Mouse (Mus musculus) lung, postnatal 14 days (tissue): ENCODE data around the gene Card19.

ENCODE experiments used
- DNase-seq: peaks from one replicate; pipeline ENCODE4 v3.0.0; 2021

Card19 gene

GRCm38 (mm10) chr13:49215504-49216219, at the start of gene Card19:
Card19 (minus strand) TSS chr13:49216037.
- DNase-seq: peak; percentile 99

DNA sequence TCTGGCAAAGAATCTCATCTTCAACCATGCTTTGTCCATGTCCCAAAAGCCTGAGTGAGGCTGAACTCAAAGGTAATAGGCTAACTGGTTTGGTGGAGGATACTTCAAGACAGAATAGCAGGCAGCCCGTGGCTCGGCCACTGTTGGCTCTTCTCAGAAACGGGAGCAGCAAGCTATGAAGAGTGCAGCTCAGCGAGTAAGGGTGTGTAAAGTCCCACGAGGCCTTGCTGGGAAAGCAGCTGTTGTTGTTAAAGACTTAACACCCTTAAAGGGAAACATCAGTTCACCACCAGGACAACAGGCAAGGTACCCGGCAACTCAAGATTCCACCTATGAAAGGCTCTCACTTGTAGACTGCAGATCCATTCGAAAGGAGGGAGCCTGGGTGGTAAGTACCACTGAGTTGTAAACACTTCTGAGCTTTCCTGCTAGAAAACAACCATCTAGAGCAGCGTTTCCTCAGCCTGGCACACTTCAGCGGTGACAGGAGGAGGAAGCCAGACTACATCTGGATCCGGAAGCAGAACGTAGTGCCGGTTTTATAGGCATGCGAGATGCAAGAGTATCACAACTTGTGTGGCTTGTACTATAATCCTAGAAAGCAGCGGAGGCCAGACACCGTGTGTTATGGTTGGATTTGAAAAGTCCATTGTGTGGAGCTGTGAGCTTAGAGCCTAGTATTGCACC, 44.3 kb upstream of the Card19 start:
- DNase-seq: no peak

DNA sequence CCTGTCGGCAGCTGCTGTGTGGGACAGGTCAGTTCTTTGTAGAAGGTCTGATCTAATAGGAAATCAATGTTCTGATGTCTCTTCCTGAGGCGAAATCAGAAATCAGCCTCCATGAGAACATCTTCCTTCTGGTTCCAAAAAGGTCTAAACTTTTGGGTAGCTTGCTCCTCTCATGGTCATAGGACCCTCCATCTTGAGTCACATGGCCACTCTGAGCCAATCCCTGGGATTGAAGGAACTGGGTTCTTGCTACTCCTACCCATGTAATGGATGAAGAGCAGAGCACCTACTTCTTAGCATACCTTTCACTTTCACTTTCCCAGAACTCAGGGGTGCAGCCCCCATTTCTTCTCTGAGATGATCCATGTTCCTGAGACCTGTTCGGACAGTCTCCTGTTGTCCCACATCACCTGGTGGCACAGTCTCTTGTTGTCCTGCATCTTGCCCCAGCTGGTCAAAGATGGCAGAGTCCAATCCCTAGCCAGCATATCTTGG, 42.0 kb upstream of the Card19 start:
- no peak for DNase-seq

GRCm38 (mm10) chr13:49252746-49253145, 36.9 kb upstream of the Card19 start:
- no peak for DNase-seq

- DNase-seq: no peak
These were observed 36.3 kb upstream of the Card19 start for GRCm38 (mm10) chr13:49252113-49252512.

DNA sequence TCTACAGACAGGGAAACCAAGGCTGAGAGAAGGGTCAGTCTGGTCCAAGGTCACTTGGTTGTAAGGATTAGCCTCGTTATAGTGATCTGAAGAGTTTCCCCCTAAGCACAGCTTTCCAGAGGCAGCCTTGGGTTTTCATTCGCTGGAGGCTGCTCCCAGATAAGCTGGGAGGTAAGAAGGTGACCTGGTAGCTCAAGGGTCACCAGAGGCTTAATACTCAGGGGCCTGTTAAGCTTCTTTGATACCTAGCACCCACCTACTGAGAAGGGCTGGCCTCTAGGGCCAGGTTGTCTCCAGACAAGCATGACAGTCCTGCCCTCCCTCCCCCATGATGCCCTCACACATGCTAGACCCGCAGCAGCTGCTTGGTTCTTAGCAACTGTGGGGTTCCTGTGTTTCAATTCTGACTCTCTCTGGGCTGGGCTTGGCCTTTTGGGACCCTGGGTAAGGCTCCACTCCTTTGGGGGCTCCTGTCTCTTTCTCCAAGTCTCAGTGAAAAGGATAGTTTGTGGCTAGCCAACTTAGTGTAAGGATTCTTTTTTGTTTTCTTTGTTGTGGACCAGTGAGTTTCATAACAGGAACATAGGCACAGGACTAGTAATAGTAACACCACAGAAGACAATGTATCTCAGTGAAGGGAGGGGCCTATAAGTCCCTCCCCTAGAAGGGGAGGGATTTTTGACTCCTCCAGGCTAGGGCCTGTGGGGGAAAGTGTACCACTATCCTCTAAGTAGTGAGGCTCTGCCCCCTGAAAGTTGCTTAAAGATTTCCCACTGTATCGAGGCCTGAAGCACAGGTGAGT, 35.1 kb upstream of the Card19 start:
- no peak for DNase-seq

GRCm38 (mm10) chr13:49249634-49250033, 33.8 kb upstream of the Card19 start:
- DNase-seq: no peak

GRCm38 (mm10) chr13:49248923-49249322, 33.1 kb upstream of the Card19 start:
- DNase-seq: no peak

- DNase-seq: no peak
These were observed 32.6 kb upstream of the Card19 start, which contains the start of gene Susd3 for GRCm38 (mm10) chr13:49248467-49248862. Susd3 (minus strand) TSS chr13:49248706.

DNA sequence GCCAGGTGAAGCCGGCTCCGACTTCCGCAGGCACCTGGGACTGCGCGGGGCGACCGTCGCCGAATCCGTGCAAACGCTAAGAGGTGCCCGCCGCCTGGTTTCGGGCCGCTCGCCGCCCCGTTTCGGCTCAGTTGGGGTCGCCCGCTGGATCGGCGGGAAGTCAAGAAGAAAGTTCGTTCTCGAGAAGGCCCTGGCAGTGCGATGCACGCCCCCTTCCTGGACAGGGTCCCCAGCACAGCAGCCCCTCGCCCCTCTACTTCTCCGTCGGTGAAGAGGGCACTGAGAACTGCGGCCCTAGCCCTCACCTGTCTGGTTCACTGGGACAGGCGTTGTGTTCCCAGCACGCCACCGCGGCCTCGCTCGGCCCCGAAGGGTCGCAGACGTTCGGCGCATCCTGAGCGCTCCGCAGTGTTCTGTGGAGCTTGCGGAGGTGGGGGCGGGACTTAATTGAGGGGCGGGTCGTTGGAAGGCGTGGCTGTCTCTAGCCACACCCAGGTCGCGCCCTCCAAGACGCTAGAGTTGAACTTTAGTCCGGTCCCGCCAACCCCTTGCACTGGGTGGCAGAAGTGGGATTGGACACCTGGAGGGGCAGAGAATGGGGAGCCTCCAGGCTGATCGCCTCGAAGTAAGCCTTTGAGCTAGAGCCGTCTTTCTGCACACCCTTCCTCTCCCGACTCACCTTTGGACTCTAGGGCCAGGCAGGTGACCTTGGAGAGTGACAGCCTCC, 32.1 kb upstream of the Card19 start:
- peak; percentile 20 for DNase-seq

- no peak for DNase-seq
These were observed 31.4 kb upstream of the Card19 start for GRCm38 (mm10) chr13:49247232-49247739.

GRCm38 (mm10) chr13:49246626-49247025, 30.8 kb upstream of the Card19 start:
- no peak for DNase-seq

- no peak for DNase-seq
These were observed 30.2 kb upstream of the Card19 start for GRCm38 (mm10) chr13:49246011-49246410.

GRCm38 (mm10) chr13:49245251-49245650, 29.4 kb upstream of the Card19 start:
- DNase-seq: no peak

- no peak for DNase-seq
These were observed 27.7 kb upstream of the Card19 start for GRCm38 (mm10) chr13:49243492-49243891.

GRCm38 (mm10) chr13:49242321-49243065, 26.7 kb upstream of the Card19 start:
- peak; percentile 46 for DNase-seq

GRCm38 (mm10) chr13:49238737-49239136, 22.9 kb upstream of the Card19 start:
- DNase-seq: no peak

- DNase-seq: no peak
These were observed 21.8 kb upstream of the Card19 start for GRCm38 (mm10) chr13:49237617-49238016.

- no peak for DNase-seq
These were observed 18.9 kb upstream of the Card19 start for GRCm38 (mm10) chr13:49234711-49235110.

DNA sequence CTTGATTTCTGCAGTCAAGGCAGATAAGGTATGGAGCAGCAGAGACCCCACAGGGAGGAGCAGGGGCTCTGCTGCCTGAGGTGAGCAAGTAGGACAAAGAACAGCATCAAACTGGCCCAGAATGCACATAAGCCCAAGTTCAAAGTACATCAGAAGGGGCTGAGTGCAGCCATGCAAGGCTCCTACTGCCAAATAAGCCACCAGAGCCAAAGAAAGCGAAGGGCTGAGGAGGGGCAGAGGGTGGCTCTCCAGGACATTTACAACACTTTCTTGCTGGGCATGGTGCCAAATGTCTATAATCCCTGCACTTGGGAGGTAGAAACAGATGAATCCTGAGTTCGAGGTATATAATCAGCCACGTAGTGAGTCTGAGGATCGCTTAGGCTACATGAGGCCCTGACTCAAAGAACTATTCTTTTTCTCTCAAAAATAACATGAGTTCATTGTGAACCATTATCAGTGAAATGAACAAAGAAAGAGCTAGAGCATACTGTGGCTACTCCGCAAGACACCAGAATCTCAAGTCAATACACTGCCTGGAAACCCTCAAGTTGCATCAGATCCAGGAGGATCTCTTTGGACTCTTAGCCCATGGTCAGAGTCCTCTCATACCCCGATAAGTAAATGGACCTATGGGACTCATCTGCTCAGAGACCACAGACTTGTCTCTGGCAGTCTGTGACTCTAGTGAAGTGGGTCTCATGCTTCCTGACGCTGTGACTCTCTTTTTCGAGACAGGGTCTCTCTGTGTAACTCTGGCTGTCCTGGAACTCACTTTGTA, 18.1 kb upstream of the Card19 start:
- no peak for DNase-seq

DNA sequence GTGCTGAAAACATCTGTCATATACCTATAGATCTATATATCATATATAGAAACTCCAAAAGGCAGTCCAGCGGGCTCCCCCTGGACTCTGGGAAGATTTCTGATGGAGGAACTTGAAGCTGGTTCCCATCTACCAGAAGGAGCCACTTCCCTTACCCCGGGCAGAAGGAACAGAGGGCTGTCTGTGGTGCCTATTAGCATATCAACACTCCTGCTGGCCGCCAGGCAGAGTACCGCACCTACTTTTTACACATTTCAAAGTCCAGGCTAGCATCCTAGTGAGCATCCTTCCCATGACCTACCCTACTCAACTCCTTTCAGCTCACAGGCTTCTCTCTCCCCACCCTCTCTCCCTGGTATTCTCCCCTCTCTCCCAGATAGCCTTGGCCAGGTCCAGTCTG, 9.8 kb upstream of the Card19 start:
- DNase-seq: no peak
